24 mouse cellular contexts compared by ENCODE assay signal in genomic region chr11:67998905-67999304, GRCm38 (mm10). TPM values are rescaled to one million over a fixed set of nuclear protein-coding genes. Genes with fewer than 3 reads are reported as not detected.
A peak's percentile ranks its signal among the peaks of the same experiment; 100 is the strongest.
DNase-seq lines count a peak whose midpoint lies in the region; ATAC-seq lines count a peak whose summit lies in the region.
"Had no signal": no experiment of that assay in that cellular context is flagged by ENCODE, and none has a peak within 500 bp of the region (broad histone marks: within the 10 kb centered on the region; RNA-seq: fewer than 3 reads in every experiment).

No protein-coding gene starts in this region.

- no peaks in the 10 kb centered on the region for H3K9me3 ChIP-seq in stomach, embryonic 14.5 days (ENCODE audit: control insufficient read depth, low read depth, low read length)
- H3K9me3 ChIP-seq: embryonic facial prominence, embryonic 13.5 days; hindbrain, embryonic 13.5 days; neural tube, embryonic 13.5 days had no signal

- DNase-seq in layer of hippocampus, adult 9-10 months (ENCODE audit: low spot score), result peak; percentile 17
- no peak for DNase-seq in layer of hippocampus, postnatal 25 days (ENCODE audit: extremely low spot score in 1 of 2, low spot score in 1 of 2)
- peak; percentile 25 for DNase-seq in NIH3T3 (ENCODE audit: low read depth)
- DNase-seq in gonadal fat pad, adult 2 months (ENCODE audit: low read depth), result peak; percentile 42
- DNase-seq in urinary bladder, postnatal 10 days (ENCODE audit: low spot score), result no peak
- no peak for DNase-seq in testis, postnatal 10 days (ENCODE audit: low spot score)
- DNase-seq: adrenal gland, postnatal 25 days; cerebellum, adult 8-10 months; kidney, adult 11 months; kidney, postnatal 10 days; thymus, adult 18-20 months had no signal

- ATAC-seq in stomach, embryonic 14.5 days (ENCODE audit: insufficient number of reproducible peaks, insufficient read depth, low FRiP score, low read depth), result peak; percentile 81; the same call in 1 of the 2 replicates
- ATAC-seq: activated CD4-positive, CD25-positive, alpha-beta regulatory T cell, adult 4 months; Patski had no signal

- H3K4me3 ChIP-seq in stomach, embryonic 14.5 days (ENCODE audit: low read depth, low read length), result no peak overlapping the region
- H3K4me3 ChIP-seq: embryonic facial prominence, embryonic 13.5 days; hindbrain, embryonic 13.5 days; neural tube, embryonic 13.5 days had no signal

- no peaks in the 10 kb centered on the region for H3K4me1 ChIP-seq in stomach, embryonic 14.5 days (ENCODE audit: control insufficient read depth, insufficient read depth, low read length)
- H3K4me1 ChIP-seq: embryonic facial prominence, embryonic 13.5 days; hindbrain, embryonic 13.5 days had no signal

- 53% methylated on average over 3 of the region's 3 CpGs for WGBS in stomach, embryonic 14.5 days

- no peak overlapping the region for H3K4me2 ChIP-seq in stomach, embryonic 14.5 days (replicated peaks; ENCODE audit: low read depth, low read length)
- H3K4me2 ChIP-seq: embryonic facial prominence, embryonic 13.5 days; heart, embryonic 11.5 days; hindbrain, embryonic 13.5 days; lung, embryonic 14.5 days; midbrain, embryonic 11.5 days; neural tube, embryonic 13.5 days had no signal

- no peaks in the 10 kb centered on the region for H3K36me3 ChIP-seq in stomach, embryonic 14.5 days (ENCODE audit: control insufficient read depth, insufficient read depth, low read length)
- H3K36me3 ChIP-seq: embryonic facial prominence, embryonic 13.5 days; hindbrain, embryonic 13.5 days; neural tube, embryonic 13.5 days had no signal

- no peak overlapping the region for H3K9ac ChIP-seq in stomach, embryonic 14.5 days (replicated peaks; ENCODE audit: low read depth, low read length)
- H3K9ac ChIP-seq: embryonic facial prominence, embryonic 13.5 days; hindbrain, embryonic 13.5 days; lung, embryonic 14.5 days; neural tube, embryonic 13.5 days had no signal

- peak overlapping the region; percentile 74 for H3K27ac ChIP-seq in stomach, embryonic 14.5 days (ENCODE audit: low read length)
- H3K27ac ChIP-seq: embryonic facial prominence, embryonic 13.5 days; hindbrain, embryonic 13.5 days; macrophage; neural tube, embryonic 13.5 days had no signal

- H3K27me3 ChIP-seq in stomach, embryonic 14.5 days (ENCODE audit: control insufficient read depth, insufficient read depth, low read length), result no peaks in the 10 kb centered on the region
- H3K27me3 ChIP-seq: embryonic facial prominence, embryonic 13.5 days; Patski had no signal

RNA-seq across cellular contexts. Expression of gene Stx8, which starts 32.9 kb away (rescaled TPM):
- 10 to 100 TPM; 34.4 to 36.5 TPM for total RNA-seq in layer of hippocampus, postnatal 25 days (2021)
- polyA plus RNA-seq in gonadal fat pad, adult 2 months (2012; rRNA removed), result 8.9 and 9.9 TPM in 2 replicates
- polyA plus RNA-seq in stomach, embryonic 14.5 days (2014; fragmentation: Nextera tagmentation; extraction: Ambion mirVana), result 60.4 and 68.5 TPM in 2 replicates

RNA-seq across cellular contexts. Expression of gene Cfap52, which starts 33.5 kb away (rescaled TPM):
- under 1 TPM; 0.87 to 0.94 TPM for total RNA-seq in layer of hippocampus, postnatal 25 days (2021)
- polyA plus RNA-seq in gonadal fat pad, adult 2 months (2012; rRNA removed), result 5.1 and 8.0 TPM in 2 replicates
- polyA plus RNA-seq in stomach, embryonic 14.5 days (2014; fragmentation: Nextera tagmentation; extraction: Ambion mirVana), result 0.48 and 1.3 TPM in 2 replicates
- total RNA-seq: adrenal gland, postnatal 25 days; liver, adult 2 months; monocyte, adult 5-6 weeks had no signal
- polyA plus RNA-seq: activated CD4-positive, CD25-positive, alpha-beta regulatory T cell, adult 4 months; liver, adult 2 months; macrophage; spleen, adult 2 months had no signal

Comparison
In these comparisons a context has a peak if more than half of its experiments do, and no peak if none do; other contexts are left out.
1. DNase-seq: peak in layer of hippocampus, adult 9-10 months (single experiment), NIH3T3 (single experiment) and gonadal fat pad, adult 2 months (single experiment); none in layer of hippocampus, postnatal 25 days (0 of 2), urinary bladder, postnatal 10 days (single experiment) and testis, postnatal 10 days (single experiment).